Mouse (Mus musculus) embryonic facial prominence, embryonic 15.5 days (tissue): ENCODE results near the gene Olfr593. TPM values are rescaled to one million over a fixed set of nuclear protein-coding genes. Genes with fewer than 3 reads are reported as not detected.
"Not testable (repeated sequence)": the region's sequence is repeated elsewhere in the genome, so short reads cannot be mapped to it uniquely, and the experiment has no call there.

ENCODE experiments used
- ATAC-seq: fragments of 200-750 bp; cut with Nextera tagmentation; 2 replicates; pipeline ENCODE4 v1.8.0; 2017; ENCODE audit warnings: low read depth, moderate TSS enrichment; ENCODE audit not compliant: insufficient number of reproducible peaks, low FRiP score, low TSS enrichment
- H3K27ac ChIP-seq: fragments of 300-500 bp; sonication (generic); replicated peaks from 2 replicates; pipeline ENCODE4 v1.5.1; 2015; ENCODE audit warnings: mild to moderate bottlenecking, inconsistent platforms
- H3K27me3 ChIP-seq: fragments of 300-500 bp; sonication (generic); 2 replicates; pipeline ENCODE4 v1.6.1; 2015; ENCODE audit warnings: inconsistent platforms
- H3K36me3 ChIP-seq: fragments of 300-500 bp; sonication (generic); 2 replicates; pipeline ENCODE4 v1.6.1; 2015; ENCODE audit warnings: mild to moderate bottlenecking, inconsistent platforms
- H3K4me1 ChIP-seq: fragments of 300-500 bp; sonication (generic); 2 replicates; pipeline ENCODE4 v1.6.1; 2015; ENCODE audit warnings: inconsistent platforms
- H3K4me2 ChIP-seq: fragments of 300-500 bp; sonication (generic); replicated peaks from 2 replicates; pipeline ENCODE4 v1.6.1; 2015; ENCODE audit warnings: mild to moderate bottlenecking, inconsistent platforms
- H3K4me3 ChIP-seq: fragments of 300-500 bp; sonication (generic); replicated peaks from 2 replicates; pipeline ENCODE4 v1.5.1; 2015; ENCODE audit warnings: mild to moderate bottlenecking, inconsistent platforms
- H3K9ac ChIP-seq: fragments of 300-500 bp; sonication (generic); 2 replicates; pipeline ENCODE4 v1.6.1; 2015; ENCODE audit warnings: inconsistent platforms
- H3K9me3 ChIP-seq: fragments of 300-500 bp; sonication (generic); replicated peaks from 2 replicates; pipeline ENCODE4 v1.6.1; 2016; ENCODE audit warnings: inconsistent platforms
- WGBS: fragments of 180-500 bp; shearing (Covaris S2); methylation state at CpG from one replicate; pipeline ENCODE4 v1.1.7; 2015; 5-methylcytosine and 5-hydroxymethylcytosine counted together
- microRNA-seq: library from miRNA; unstranded; fragments of <30 nt; microRNA quantifications from one replicate; pipeline ENCODE4, GENCODE M21; 2016; ENCODE audit warnings: borderline number of aligned reads
- polyA plus RNA-seq: library from polyadenylated mRNA; unstranded; fragments of >200 nt; fragmentation: Nextera tagmentation; extraction: Ambion mirVana; gene quantifications from 2 replicates; pipeline ENCODE4 v1.2.1, GENCODE M21; 2015

The Olfr593 gene
- not detected in 2 replicates for polyA plus RNA-seq

DNA sequence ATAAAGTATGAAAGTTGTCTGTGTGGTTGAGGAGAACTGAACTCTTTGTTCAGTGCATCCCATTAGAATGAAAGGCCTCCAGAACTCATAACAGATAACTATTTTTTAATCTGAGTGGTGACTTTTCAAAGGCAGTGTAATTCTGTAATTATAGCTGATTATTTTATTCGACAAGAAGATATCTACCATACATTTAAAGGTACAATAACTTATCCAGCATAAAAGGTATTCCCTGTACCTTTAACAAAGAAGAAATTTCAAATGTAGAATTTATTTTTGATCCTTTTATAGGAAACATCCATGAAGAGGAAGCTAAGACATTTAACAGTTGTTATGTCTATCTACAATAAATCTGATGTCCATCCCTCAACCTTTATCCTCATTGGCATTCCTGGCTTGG is at the start of gene Olfr593:
TSS of gene Olfr593 (plus strand) at position 301 of the 400 bp plus-strand sequence.
- no peaks in the 10 kb centered on the region for H3K27me3 ChIP-seq

DNA sequence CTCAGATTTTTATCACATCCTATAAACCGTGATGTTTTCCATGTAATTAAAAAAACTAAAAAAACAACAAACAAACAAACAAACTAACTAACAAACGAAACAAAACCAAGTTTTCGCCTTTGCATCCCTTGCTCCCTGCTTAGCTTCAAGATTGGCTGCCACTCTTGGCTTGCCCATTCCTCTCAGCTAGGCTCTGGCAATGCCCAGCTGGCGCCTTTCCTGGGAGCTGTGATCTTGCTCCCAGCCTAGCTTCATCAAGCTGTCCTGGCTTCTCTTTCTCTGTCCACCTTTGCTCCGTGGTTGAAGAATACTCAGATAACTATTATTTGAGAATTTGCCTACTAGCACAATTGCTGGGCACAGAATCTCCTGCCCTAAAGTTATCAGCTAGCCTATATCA is 42.0 kb upstream of the Olfr593 start:
- Histone ChIP-seq H3K4me3 (no peak overlapping the region), H3K9me3 (no peaks in the 10 kb centered on the region), H3K9ac (no peak overlapping the region), H3K36me3 (no peaks in the 10 kb centered on the region), H3K4me1 (no peaks in the 10 kb centered on the region), H3K27me3 (no peaks in the 10 kb centered on the region), H3K27ac (no peak overlapping the region), H3K4me2 (no peak overlapping the region)
- ATAC-seq: no peak
- 74% methylated on average over 5 of the region's 5 CpGs for WGBS

More for the DNA sequence above, at the start of gene Olfr593:
- Histone ChIP-seq H3K36me3 (no peaks in the 10 kb centered on the region), H3K4me3 (no peak within 1 kb of the TSS), H3K9ac (no peak within 1 kb of the TSS), H3K4me1 (no peaks in the 10 kb centered on the region), H3K27ac (no peak within 1 kb of the TSS), H3K4me2 (no peak within 1 kb of the TSS), H3K9me3 (no peaks in the 10 kb centered on the region)
- ATAC-seq: no peak
- 73% methylated on average over 1 of the region's 1 CpGs for WGBS

DNA sequence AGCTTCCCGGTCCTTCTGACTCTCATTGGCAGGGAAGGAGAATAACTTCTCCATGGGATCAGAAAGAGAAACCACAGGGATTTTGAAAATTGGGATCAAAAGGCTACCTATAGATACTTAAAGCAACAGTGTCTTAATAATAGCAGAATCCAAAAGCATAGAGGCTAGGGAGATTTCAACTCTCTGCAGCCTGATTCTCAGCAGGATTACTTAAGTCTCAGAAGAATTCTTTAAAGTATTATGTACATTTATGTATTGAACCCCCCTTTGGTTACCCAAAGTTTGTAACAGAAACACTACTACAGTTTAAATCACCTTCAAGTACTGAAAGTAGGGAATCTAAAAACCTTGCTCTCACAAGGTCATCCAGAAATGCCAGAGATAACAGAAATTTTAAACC is 33.4 kb upstream of the Olfr593 start, which contains the start of gene Olfr591:
TSS of gene Olfr591 (minus strand) at position 101 of the 400 bp plus-strand sequence.
- no peak for ATAC-seq
- no peaks in the 10 kb centered on the region for H3K27me3 ChIP-seq

DNA sequence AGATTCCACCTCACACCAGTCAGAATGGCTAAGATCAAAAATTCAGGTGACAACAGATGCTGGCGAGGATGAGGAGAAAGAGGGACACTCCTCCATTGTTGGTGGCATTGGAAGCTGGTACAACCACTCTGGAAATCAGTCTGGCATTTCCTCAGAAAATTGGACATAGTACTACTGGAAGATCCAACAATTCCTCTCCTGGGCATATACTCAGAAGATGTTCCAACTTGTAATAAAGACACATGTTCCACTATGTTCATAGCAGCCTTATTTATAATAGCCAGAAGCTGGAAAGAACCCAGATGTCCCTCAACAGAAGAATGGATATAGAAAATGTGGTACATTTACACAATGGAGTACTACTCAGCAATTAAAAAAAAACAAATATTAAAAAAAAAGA is 27.2 kb upstream of the Olfr593 start, which contains the start of gene Olfr592:
TSS of gene Olfr592 (plus strand) at position 301 of the 400 bp plus-strand sequence.
- not testable (repeated sequence) for H3K4me1 ChIP-seq, ATAC-seq, H3K9ac ChIP-seq, H3K9me3 ChIP-seq, H3K36me3 ChIP-seq, H3K27me3 ChIP-seq, H3K4me3 ChIP-seq, H3K4me2 ChIP-seq, H3K27ac ChIP-seq
- 70% methylated on average over 1 of the region's 1 CpGs for WGBS

More for the DNA sequence above, 33.4 kb upstream of the Olfr593 start, which contains the start of gene Olfr591:
- Histone ChIP-seq H3K36me3 (no peaks in the 10 kb centered on the region), H3K9ac (no peak within 1 kb of the TSS), H3K27ac (no peak within 1 kb of the TSS), H3K4me3 (no peak within 1 kb of the TSS), H3K4me1 (no peaks in the 10 kb centered on the region), H3K9me3 (no peaks in the 10 kb centered on the region), H3K4me2 (no peak within 1 kb of the TSS)
- WGBS: 76% methylated on average over 1 of the region's 1 CpGs

DNA sequence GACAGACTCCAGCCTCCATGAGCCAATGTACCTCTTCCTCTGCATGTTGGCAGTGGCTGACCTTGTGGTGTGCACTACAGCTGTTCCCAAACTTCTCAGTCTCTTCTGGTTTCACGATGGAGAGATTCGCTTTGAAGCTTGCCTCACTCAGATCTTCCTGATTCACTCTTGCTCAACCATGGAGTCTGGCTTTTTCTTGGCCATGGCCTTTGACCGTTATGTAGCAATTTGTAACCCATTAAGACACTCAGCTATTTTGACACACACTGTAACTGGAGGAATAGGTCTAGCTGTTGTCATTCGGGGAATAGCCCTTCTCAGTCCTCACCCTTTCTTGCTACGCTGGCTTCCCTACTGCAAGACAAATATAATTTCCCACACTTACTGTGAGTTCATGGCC is 388 bp downstream of the Olfr593 start:
- not testable (repeated sequence) for H3K4me2 ChIP-seq, H3K36me3 ChIP-seq, H3K27me3 ChIP-seq, H3K27ac ChIP-seq, H3K4me3 ChIP-seq, H3K4me1 ChIP-seq, ATAC-seq, H3K9me3 ChIP-seq, H3K9ac ChIP-seq
- WGBS: 84% methylated on average over 5 of the region's 5 CpGs

DNA sequence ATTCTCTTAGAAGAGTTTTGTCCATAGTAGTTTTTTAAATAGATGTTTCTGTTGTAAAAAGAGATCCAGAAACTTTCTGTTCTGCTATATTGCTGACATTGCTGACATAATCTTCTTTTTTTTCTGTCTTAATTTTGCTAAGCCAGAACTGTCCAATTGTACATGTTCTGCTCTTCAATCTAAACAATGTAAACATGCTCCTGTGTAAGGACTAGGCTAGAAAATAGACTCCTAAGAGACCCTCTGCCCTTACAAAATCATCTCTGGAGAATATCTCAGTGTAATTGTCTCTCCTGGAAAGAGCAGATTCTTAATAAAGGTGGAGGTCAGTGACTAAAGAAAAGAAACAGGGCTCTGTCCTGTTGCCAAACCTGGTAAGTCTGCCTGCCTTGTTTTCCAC is 5.0 kb downstream of the Olfr593 start, which contains the start of gene Olfr594:
TSS of gene Olfr594 (plus strand) at position 301 of the 400 bp plus-strand sequence.
- no peak within 1 kb of the TSS for H3K4me2 ChIP-seq
- no peak within 1 kb of the TSS for H3K27ac ChIP-seq
- H3K27me3 ChIP-seq: no peaks in the 10 kb centered on the region
- H3K9ac ChIP-seq: no peak within 1 kb of the TSS
- H3K36me3 ChIP-seq: no peaks in the 10 kb centered on the region
- no peaks in the 10 kb centered on the region for H3K9me3 ChIP-seq
- H3K4me1 ChIP-seq: no peaks in the 10 kb centered on the region
- ATAC-seq: no peak
- H3K4me3 ChIP-seq: no peak within 1 kb of the TSS

DNA sequence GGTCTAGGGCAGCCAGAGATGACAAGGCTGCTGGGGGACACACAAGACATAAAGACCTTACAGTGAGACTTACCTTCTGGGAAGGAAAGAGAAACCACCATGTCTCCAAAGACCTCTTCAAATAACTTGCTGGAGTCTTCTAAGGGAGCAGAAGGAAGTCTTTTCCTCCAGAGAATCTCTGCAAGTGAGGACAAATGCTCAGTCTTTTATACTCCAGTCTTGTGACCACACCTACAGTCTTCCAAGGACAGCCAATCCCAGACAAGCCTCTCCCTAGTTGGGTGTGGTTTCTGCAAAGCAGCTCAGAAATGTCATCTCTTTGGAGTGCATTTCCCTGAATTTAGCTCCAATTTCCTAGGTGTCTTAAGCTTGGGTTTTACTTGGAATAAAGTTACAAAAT is 40.7 kb downstream of the Olfr593 start, which contains the start of gene Usp17ld:
TSS of gene Usp17ld (minus strand) at position 101 of the 400 bp plus-strand sequence.
- H3K27me3 ChIP-seq: not testable (repeated sequence)

More for the DNA sequence above, 40.7 kb downstream of the Olfr593 start, which contains the start of gene Usp17ld:
- H3K27ac ChIP-seq, H3K36me3 ChIP-seq, H3K9me3 ChIP-seq, ATAC-seq, H3K9ac ChIP-seq, H3K4me2 ChIP-seq, H3K4me3 ChIP-seq, H3K4me1 ChIP-seq: not testable (repeated sequence)

Small RNAs within 50 kb of the gene (microRNA-seq; reads per million reads assigned to microRNA genes)
- gene Gm25171: not detected

Other genes starting within 250 kb of the Olfr593 start
- not detected in 2 replicates for gene Olfr576, start 249.2 kb upstream of the Olfr593 start, polyA plus RNA-seq
- gene Olfr577, start 235.9 kb upstream of the Olfr593 start, polyA plus RNA-seq: 0.05 TPM in 1 of 2 replicates, not detected in the other
- 0.71 and 0.87 TPM in 2 replicates for gene Olfr578, start 222.5 kb upstream of the Olfr593 start, polyA plus RNA-seq
- gene Olfr582, start 173.8 kb upstream of the Olfr593 start, polyA plus RNA-seq: 0.05 and 0.11 TPM in 2 replicates
- not detected in 2 replicates for gene Olfr583, start 160.6 kb upstream of the Olfr593 start, polyA plus RNA-seq
- gene Olfr584, start 130.0 kb upstream of the Olfr593 start, polyA plus RNA-seq: 0.08 TPM in 1 of 2 replicates, not detected in the other
- not detected in 2 replicates for gene Olfr585, start 114.1 kb upstream of the Olfr593 start, polyA plus RNA-seq
- not detected in 2 replicates for gene Olfr586, start 86.2 kb upstream of the Olfr593 start, polyA plus RNA-seq
- not detected in 2 replicates for gene Olfr588-ps1, start 71.0 kb upstream of the Olfr593 start, polyA plus RNA-seq
- gene Olfr589, start 55.5 kb upstream of the Olfr593 start, polyA plus RNA-seq: not detected in 2 replicates
- gene Olfr591, start 33.5 kb upstream of the Olfr593 start, polyA plus RNA-seq: 0.12 and 0.16 TPM in 2 replicates
- gene Olfr592, start 27.1 kb upstream of the Olfr593 start, polyA plus RNA-seq: 0.12 TPM in 1 of 2 replicates, not detected in the other
- gene Olfr594, start 5.1 kb downstream of the Olfr593 start, polyA plus RNA-seq: 0.15 and 0.24 TPM in 2 replicates
- not detected in 2 replicates for gene Usp17ld, start 40.6 kb downstream of the Olfr593 start, polyA plus RNA-seq
- gene Olfr596, start 93.8 kb downstream of the Olfr593 start, polyA plus RNA-seq: not detected in 2 replicates
- 0.15 TPM in 1 of 2 replicates, not detected in the other for gene Olfr597, start 104.5 kb downstream of the Olfr593 start, polyA plus RNA-seq
- 0.12 and 0.55 TPM in 2 replicates for gene Olfr598, start 111.7 kb downstream of the Olfr593 start, polyA plus RNA-seq
- not detected in 2 replicates for gene Olfr599, start 124.1 kb downstream of the Olfr593 start, polyA plus RNA-seq
- gene Olfr600, start 137.8 kb downstream of the Olfr593 start, polyA plus RNA-seq: not detected in 2 replicates
- gene Olfr601, start 150.8 kb downstream of the Olfr593 start, polyA plus RNA-seq: 0.22 and 0.43 TPM in 2 replicates
- gene Olfr603, start 174.3 kb downstream of the Olfr593 start, polyA plus RNA-seq: not detected in 2 replicates
- gene Usp17lc, start 203.2 kb downstream of the Olfr593 start, polyA plus RNA-seq: not detected in 2 replicates
- not detected in 2 replicates for gene Olfr605, start 233.6 kb downstream of the Olfr593 start, polyA plus RNA-seq
- gene Olfr606, start 237.2 kb downstream of the Olfr593 start, polyA plus RNA-seq: 0.16 TPM in 1 of 2 replicates, not detected in the other